Mouse (Mus musculus) adrenal gland (tissue): ENCODE data around the gene Gnai3.

Experiments used
- intact Hi-C: fragments of 180-260 bp; cut with DNase I; formaldehyde crosslinking; loops from one replicate; pipeline ENCODE4 v1.15.1; 2025

Gnai3 gene

DNA sequence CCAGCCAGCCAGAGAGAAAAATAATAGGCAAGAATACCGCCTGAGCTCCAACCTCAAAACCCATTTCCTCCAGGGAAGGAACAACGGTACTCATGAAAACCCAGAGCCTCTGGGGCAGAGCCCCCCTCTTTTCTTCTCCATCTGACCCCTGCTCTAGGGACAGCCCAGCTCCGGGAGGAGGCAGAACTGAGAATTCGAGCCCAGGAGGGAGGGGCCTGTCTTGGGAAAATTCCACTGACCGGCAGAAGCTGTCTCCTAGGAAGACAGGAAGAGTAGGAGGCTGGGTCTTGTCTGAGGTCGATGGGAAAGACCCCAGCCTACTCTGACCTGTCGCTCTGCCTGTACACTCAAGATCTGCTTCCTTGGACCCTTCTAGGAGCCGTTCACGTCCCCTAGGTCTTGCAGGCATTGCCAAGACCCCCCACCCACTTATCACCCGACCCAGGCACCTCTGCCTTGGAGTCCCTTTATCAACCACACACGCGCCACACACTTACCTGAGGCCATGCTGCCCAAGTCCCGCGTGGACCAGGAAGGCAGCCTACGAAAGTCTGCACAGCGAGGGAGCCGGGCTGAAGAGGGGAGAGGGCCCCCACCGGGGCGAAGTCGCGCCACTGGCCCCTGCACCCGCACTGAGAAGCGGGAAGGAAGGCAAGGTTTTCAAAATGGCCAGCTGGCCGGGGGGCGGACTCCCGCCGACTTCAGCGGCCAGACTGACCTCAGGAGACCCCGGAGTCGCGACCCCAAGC lies 60.1 kb downstream of the Gnai3 start:
- intact Hi-C loops: no loop called here

DNA sequence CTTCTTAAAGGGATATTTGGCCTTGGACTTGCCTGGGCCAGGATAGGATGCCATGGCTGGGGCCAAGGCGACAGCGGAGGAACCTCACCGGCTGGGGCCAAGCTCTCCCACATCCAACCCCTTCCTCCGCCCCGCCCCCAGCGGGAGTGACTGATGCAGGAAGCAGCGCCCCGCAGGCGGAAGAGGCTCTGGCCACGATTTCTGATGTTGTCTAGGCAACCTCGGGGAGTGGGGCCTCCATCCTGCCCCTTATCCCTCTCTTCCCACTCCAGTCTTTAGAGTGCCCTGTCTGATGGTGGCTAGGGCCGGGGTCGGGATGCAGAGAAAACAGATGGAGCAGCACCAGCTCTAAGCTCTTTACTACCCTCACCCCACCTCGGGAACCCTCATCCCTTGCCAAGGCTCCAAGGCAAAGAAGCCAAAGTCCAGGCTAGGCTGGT lies 60.6 kb downstream of the Gnai3 start:
- intact Hi-C loops: no loop called here

DNA sequence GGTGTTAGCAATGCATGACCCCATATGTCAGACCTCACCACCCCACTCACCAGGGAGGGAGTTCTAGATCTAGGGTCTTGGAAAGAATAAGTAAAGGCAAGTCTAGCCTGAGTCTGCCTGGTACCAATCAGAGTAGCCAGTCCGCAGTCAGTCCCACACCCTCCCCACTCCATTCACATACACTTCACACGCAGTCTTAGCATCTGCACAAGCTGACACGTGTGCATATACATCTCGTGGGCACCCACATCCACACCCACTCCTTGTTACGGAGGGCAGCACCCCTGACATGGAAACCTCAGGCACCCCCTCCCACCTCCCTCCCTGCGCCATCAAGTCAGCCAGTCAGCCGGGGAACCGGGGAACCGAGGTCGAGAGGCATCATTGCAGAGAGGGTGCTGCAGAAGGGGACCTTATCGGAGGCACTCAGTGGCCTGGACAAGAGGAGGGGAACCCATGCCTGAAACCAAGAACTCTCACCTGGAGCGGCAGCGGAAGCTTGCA lies 61.1 kb downstream of the Gnai3 start:
- intact Hi-C loops: no loop called here

DNA sequence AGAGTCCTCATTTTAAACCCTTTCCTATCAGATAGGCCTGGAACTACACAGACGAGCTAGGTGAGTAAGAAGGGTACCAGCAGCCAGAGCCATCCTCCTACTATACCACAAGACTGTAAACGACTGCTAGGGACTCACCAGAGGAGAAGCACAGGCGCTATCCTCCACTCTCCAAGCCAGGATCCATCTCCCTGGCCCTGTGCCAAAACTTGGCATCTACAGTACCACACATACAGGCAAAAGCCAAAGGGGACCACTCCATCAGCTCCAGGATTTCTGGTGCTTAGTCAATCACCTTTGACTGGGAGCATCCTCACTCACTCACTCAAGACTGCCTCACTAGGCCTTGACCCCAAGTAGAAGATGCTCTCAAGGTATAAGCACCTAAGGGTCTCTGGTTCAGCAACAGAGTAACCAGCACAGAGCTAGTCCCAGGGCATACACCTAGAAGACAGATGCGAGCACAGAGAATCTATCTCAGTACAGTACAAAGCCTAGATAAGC lies 62.0 kb downstream of the Gnai3 start:
- intact Hi-C loops: no loop called here

DNA sequence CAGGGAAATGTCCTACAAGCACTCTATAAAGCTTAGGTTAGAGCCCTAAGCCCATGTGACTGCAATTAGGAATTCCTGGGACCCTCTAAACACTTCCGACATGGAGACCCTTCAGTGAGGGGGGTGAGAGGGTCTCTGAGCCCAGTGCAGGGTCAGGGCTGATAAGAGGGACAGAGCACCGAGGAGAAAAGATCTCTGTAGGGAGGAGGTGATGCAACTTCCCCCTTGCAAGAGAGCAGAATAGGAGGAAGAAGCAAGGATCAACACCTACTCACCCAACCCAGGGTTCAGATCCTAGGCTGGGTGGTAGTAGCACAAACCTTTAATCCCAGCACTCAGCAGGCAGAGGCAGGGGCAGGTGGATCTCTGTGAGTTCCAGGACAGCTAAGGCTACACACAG lies 62.8 kb downstream of the Gnai3 start:
- intact Hi-C loops: no loop called here

DNA sequence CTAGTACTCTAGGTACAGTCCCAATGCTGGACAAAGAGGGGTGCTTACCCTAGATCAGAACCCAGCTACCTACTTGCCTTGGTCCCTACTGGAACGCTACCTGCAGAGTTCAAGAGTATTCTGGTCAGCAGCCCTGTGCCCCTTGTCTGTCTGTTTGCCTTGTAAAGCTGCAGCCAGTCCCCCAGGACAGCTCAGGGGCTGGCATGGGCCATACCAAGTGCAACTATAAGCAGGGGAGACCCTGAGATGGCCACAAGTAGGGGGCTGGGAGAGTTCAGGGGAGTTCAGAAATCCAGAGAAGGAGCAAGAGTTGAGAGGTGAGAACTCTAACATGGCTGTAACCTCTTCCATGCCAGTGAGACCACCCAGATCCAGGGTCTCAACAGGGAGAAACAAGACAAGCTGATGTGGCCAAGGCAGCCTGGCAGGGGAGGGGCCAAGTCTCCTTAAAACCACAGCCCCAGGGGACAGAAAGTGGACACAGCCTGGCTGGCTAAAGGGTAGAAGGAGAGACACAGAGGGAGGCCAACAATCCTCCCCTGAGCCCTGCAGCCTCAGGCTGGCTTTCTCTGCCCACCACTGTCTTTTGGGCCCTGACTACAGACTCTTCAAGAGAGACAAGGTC lies 63.6 kb downstream of the Gnai3 start:
- intact Hi-C loops: no loop called here

DNA sequence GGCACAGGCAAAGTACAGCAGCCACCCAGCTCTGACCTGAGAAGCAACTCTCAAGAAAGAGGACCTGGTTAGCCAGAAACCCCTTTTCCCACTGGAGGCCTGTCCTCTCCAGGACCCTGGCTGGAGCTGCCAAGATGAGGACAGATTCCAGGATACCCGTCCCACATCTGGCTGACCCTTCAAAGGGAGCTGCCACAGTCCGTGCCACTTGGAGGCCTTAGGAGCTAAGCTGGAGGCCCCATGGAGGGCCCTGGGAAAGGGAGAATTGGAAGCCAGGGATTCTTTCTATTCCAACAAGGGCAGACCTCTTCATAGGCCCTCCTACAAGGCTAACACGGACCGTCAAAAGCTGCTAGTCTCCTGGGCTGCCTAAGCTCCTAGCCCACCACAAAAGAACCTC lies 64.3 kb downstream of the Gnai3 start:
- intact Hi-C loops: no loop called here

DNA sequence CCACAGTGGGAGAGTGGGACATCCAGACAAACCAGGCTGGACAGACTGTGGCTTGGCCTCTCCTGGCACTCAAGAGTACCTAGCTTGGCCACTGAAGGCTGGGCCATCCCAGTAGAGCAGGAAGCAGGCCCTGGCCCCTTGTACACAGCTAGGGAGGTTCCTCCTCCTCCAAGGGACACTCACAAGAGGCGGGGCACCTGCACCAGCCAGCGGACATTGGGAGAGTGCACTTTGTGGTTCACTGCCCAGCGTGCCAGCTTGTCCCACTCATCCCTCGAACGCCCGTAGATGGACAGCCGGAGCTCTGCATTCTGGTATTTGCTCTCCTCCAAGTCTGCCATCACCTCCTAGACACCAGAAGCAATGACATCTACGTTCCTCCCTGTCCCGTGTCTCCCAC lies 69.1 kb downstream of the Gnai3 start:
- intact Hi-C loops: no loop called here

DNA sequence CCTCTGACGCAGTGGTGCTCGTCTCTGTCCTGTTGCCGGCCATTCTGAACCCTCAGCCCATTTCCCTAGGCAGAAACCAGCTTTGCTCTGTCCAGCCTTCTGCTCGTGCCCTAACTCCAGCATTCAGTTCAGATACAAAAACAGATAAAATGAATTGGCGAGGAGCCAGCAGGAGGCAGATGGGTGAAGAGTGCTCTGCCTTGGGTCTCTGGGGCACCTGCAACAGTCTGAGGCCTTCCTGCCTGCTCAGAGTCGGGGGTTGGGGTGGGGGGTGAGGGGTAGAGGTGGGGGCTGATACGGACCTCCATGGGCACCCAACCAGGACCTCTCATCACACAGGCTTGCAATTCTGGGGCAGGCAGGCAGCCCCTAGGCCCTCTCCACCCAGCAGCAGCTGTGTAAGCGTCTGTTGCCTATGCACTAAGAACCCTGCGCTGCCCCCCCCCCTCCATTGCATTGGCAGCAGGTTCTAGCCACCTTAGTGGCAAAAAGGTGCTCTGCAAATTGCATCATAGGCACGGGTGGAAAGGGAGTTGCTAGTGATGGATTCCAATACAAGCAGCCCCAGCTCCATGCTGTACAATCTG lies 72.9 kb downstream of the Gnai3 start:
- intact Hi-C loops: no loop called here

DNA sequence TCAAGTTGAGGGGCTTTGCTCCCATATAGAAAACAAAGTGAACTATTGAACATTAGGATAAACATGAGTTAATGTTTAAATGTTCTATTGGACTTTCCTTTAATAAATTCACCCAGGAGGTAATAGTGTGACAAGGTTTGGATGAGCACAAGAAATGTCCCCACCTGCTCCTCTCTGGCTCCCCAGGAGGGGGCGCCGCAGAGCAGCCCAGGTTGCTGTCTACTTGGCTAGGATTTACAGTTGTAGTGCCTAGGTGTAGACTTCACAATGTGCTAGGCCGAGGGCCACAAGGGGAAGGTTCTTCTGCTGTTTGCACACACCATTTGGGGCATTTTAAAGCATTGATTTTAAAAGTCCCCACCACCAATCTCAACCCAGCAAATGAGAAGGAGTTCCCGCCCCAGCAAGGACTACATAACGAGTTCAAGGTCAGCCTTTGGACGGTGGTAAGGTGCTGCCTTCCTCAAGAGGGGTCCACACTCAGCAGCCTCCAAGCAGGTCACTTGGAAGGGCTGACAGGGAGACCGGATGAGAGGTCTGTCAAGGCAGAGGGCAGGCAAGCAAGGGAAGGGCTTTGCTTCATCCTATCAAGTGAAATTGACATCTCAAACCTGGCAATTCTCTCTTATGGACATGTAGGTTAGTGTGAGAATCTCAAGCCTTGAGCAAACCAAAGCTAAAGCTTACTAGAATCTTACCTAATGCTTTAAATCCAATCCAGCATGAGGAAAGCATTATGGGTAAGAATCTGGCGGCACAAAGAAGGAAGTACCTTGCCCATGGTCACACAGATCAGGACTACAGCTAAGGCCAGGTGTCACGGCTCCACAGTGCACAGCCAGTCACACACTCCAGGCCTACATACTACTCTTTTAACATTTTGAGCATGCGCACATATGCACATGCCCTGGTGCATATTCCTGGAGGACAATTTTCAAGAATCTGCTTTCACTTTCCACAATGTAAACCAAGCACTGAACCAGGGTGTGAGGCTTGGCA lies 75.4 kb downstream of the Gnai3 start:
- intact Hi-C loops: loop anchor here (2.0 kb wide), 1 partner anchor 76 kb away; the partner anchor contains the start of gene Gnai3

DNA sequence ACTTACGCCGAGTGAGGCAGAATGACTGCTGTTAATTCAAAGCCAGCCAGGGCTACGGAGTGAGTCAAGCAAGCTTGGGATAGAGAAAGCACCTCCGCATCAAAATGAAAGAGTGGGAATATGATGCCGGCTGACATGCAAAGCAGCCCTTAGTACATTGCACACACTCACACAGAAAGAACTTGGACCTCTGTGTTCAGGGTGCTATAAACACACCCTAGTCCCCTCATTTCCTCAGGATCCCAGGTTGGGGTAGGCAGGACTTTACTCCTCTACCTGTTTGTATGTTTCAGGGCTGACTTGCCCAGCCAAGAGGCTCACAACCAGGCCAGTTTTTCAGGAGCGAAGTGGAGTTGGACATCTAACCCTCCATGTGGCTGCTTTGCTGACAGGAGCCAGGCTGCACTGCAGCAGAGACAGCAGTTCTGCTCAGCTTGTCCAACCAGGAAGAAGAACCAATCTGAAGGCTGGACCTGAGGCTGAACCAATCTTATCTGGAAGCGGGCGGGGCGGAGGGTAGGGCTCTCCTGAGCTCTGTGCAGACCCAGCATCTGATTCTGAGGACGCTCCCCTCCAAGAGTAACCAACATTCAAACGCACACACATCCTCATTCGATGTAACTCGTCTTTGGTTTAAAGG lies 76.6 kb downstream of the Gnai3 start:
- intact Hi-C loops: no loop called here

DNA sequence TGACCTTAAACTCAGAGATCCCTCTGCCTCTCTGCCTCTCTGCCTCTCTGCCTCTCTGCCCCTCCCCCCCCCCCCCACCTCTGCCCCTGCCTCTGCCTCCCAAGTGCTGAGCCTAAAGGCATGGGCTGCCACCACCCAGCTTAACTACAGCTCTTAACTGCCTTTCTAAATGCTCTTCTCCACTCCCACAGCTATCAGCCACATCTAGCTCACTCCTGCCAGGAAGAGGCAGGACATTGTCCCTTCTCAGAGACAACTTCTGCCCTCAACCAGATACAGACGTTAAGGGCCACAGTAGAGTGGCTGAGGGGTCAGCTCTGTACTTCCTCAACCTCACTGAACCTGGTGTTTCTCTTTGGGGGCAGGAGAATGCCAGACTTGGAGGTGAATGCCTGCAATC lies 77.1 kb downstream of the Gnai3 start:
- intact Hi-C loops: no loop called here

DNA sequence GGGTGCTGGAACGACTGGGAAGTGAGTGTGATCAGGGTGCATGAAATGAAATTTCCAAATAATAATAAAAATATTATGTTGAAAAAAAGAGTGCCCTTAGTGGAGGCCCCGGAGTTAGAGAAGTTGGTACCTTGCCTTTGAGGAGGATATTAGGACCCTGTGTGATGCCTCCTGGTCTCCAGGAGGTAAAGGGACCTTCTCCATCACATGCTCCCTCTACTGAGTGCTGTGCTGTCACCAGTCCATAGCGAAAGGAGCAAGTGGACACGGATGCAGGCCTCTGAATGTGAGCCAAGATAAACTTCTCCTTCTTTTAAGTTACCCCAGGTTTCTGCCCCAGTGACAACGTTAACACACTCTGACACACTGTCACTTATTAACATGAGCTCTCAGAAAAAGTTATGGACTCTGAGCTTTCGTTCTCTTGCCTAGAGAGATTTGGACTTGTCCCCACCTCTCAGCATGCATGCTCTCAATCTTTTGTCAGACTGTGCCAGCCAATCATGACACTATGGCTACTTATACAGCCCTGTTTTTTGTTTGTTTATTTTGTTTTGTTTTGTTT lies 78.5 kb downstream of the Gnai3 start:
- intact Hi-C loops: no loop called here

DNA sequence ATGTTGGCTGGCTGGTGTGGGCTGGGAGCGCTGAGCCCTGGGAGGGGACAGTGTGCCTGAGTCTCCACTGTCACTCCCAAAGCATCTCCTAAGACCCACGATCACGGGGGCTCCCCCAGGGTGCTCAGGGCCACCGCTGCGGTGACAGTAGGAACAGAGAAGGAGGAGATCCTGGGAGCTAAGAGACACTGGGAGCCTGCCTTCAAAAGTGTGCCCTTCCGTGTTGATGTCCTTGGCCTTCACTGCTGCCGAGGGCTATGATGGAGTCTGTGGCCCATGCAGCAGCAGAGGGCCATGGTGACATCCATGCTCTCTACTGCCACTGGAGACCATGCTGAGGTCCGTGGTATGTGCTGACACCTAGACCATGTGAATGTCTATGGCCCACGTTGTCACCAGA lies 80.4 kb downstream of the Gnai3 start:
- intact Hi-C loops: no loop called here

DNA sequence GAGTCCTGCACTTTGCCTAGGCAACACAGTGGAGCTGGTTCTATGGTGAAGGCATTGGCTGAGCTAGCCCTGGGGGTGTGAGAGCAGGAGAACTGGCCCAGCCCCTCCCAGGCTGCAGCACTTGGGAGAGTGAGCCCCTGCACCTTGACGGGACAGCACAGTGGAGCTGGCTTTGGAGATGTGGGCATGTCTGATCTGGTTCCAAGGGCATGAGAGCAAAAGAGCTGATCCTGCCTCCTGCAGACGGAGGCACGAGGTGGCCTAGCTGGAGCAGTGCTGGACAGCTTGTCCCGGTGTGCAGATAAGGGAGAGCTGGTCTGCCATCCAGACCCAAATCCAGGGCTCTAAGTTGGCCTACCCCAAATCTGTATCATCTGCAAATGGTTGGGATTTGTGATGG lies 81.3 kb downstream of the Gnai3 start:
- intact Hi-C loops: loop anchor here (5.0 kb wide), 1 partner anchor 122 kb away; the partner anchor contains the start of gene Gstm6

DNA sequence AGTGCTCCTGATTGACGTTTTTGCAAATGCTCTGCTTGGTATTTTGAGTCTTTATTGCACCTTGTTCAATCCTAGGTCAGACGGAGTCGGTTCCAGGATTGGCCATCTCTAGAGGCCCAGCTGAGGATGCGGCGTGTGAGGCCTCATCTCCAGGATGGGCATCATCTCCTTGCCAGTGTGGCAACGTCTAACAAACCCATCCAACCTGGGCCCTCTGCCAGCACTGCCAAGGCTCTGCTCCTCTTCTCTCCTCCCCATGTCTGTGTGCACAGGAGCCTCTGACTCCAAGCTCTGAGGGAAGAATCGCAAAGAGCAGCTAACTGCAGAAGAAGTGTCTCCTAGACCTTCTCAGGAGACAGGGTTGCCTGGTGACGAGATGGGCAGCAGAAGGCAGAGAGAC lies 83.3 kb downstream of the Gnai3 start:
- intact Hi-C loops: loop anchor here (5.0 kb wide), 1 partner anchor 120 kb away; the partner anchor contains the start of gene Gstm6

DNA sequence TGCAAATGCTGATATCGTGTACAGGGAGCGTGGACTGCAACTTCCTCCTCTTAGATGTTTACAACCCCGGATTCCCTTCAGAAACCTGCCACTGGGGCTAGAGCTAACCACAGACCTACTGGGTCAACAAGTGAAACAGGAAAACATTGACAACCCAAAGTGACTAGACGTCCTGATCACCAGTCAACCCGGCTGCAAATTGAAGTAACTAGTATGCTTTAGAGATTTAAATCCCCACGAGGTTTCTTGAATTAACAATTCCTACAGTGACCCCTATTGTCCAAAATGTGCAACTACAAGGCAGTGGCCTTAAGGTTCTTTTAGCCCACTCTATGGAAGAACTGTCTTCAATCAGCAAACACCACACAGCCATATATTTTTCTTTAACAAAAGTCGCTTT lies 84.5 kb downstream of the Gnai3 start:
- intact Hi-C loops: loop anchor here (2.0 to 5.0 kb wide), 2 partner anchors 119 to 195 kb away; partner anchors contain the start of gene Gstm6
